Mouse (Mus musculus): ENCODE data around the gene Cadps. TPM values are rescaled to one million over a fixed set of nuclear protein-coding genes. Genes with fewer than 3 reads are reported as not detected.

The Cadps gene
- polyA plus RNA-seq, 1 experiment from 2014 or later, result 5.0 TPM

DNA sequence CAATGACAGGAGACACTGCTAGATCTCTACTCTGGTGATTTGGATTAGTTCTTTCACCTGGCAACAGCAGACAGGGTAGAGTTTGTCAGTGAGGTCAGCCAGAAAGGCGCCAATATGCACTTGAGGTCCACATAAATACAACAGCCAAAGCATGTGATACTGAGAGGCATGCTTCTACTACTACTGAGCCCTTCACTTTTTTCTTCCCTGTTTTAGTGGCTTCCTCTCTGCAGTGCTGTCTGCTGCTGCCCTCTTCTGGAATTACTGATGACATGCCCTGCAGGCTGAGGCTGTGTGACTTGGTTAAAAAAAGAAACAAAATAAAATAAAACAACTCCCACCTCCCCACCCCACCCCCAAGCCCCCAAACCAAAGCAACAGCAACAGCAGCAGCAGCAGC lies 291.8 kb downstream of the Cadps start:
- H3K9ac ChIP-seq (ENCODE audit: low read length), result no peak overlapping the region
- ATAC-seq (replicated peaks; ENCODE audit: low FRiP score, low TSS enrichment, low read depth), result peak; percentile 55; the same call in 1 of the 2 replicates
- no peak overlapping the region for H3K27ac ChIP-seq (ENCODE audit: low read depth)
- H3K27me3 ChIP-seq (replicated peaks; ENCODE audit: control insufficient read depth, insufficient read depth, low read length), result no peaks in the 10 kb centered on the region
- no peaks in the 10 kb centered on the region for H3K9me3 ChIP-seq (ENCODE audit: control insufficient read depth, low read length)
- H3K4me1 ChIP-seq (replicated peaks; ENCODE audit: control insufficient read depth, insufficient read depth, low read length), result no peaks in the 10 kb centered on the region
- WGBS, result 26% methylated on average over 1 of the region's 1 CpGs
- no peak overlapping the region for H3K4me2 ChIP-seq (ENCODE audit: low read length)
- H3K4me3 ChIP-seq (ENCODE audit: low read depth, low read length), result no peak overlapping the region
- DNase-seq (ENCODE audit: low spot score), result no peak
- no peaks in the 10 kb centered on the region for H3K36me3 ChIP-seq (ENCODE audit: control insufficient read depth, insufficient read depth, low read length)

DNA sequence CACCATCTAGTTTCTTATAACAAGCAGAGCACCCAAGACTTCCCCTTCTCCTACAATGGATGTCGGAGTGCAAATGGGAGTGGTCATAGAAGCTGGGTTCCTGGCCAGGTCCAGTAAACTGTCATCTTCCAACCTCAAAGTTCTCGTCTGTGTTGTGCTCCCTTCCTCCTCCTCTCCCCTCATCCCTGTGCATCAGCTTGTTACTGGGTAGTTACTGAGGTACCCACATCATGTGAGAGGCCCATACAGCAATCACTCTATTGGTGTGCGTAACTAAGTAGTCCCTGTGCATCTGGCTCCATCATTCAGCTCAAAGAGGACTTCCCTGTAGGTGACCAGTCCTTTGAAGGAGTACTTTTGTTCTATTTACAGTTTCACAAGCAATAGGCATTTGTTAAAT lies 292.3 kb downstream of the Cadps start:
- WGBS, result 72% methylated on average over 3 of the region's 3 CpGs
- no peak overlapping the region for H3K4me2 ChIP-seq (ENCODE audit: low read length)
- no peaks in the 10 kb centered on the region for H3K27me3 ChIP-seq (replicated peaks; ENCODE audit: control insufficient read depth, insufficient read depth, low read length)
- DNase-seq (ENCODE audit: low spot score) (no peak), ATAC-seq (replicated peaks; ENCODE audit: low FRiP score, low TSS enrichment, low read depth) (0 out of 2 replicates have a peak, but pooled peaks have one; percentile 12)
- H3K27ac ChIP-seq (ENCODE audit: low read depth), result no peak overlapping the region
- no peaks in the 10 kb centered on the region for H3K4me1 ChIP-seq (replicated peaks; ENCODE audit: control insufficient read depth, insufficient read depth, low read length)
- H3K36me3 ChIP-seq (ENCODE audit: control insufficient read depth, insufficient read depth, low read length), result no peaks in the 10 kb centered on the region
- H3K9me3 ChIP-seq (ENCODE audit: control insufficient read depth, low read length), result no peaks in the 10 kb centered on the region
- H3K4me3 ChIP-seq (ENCODE audit: low read depth, low read length), result no peak overlapping the region
- H3K9ac ChIP-seq (ENCODE audit: low read length), result no peak overlapping the region

DNA sequence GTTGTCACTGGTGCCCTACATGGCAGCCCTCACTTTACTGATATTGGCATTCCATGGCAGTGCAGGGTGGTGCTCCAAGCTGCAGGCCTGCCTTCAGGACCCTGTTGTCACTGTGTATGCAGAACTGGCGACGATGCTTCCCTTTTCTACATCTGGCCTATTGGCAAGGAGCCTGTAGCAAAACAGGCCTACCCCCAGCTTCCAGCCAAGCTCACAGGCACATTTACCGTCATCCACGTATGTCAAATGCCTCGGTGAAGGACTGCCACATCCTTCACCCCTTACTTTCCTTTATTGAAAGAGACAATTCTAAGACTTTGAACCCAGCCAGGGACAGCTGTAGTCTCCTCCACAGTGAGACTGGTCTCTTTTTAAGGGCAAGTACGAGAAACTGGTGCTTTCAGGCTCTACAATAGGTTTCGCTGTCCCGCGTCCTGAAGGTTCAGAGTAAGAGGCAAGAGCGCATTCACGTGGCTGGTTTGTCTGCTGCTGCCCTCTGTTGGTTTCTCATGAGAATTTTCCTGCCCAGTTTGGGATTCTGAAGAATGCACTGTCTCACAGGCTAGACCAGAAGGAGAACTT lies 292.8 kb downstream of the Cadps start:
- 15% methylated on average over 11 of the region's 11 CpGs for WGBS
- H3K27me3 ChIP-seq (replicated peaks; ENCODE audit: control insufficient read depth, insufficient read depth, low read length), result no peaks in the 10 kb centered on the region
- H3K4me1 ChIP-seq (replicated peaks; ENCODE audit: control insufficient read depth, insufficient read depth, low read length), result no peaks in the 10 kb centered on the region
- H3K27ac ChIP-seq (ENCODE audit: low read depth), result no peak overlapping the region
- DNase-seq (ENCODE audit: low spot score) (peak; percentile 75), ATAC-seq (replicated peaks; ENCODE audit: low FRiP score, low TSS enrichment, low read depth) (peak; percentile 47; the same call in 1 of the 2 replicates)
- H3K4me2 ChIP-seq (ENCODE audit: low read length), result no peak overlapping the region
- H3K9ac ChIP-seq (ENCODE audit: low read length), result no peak overlapping the region
- H3K4me3 ChIP-seq (ENCODE audit: low read depth, low read length), result no peak overlapping the region
- no peaks in the 10 kb centered on the region for H3K36me3 ChIP-seq (ENCODE audit: control insufficient read depth, insufficient read depth, low read length)
- H3K9me3 ChIP-seq (ENCODE audit: control insufficient read depth, low read length), result no peaks in the 10 kb centered on the region

- Histone ChIP-seq H3K4me2 (ENCODE audit: low read length) (no peak overlapping the region), H3K9ac (ENCODE audit: low read length) (no peak overlapping the region), H3K4me1 (replicated peaks; ENCODE audit: control insufficient read depth, insufficient read depth, low read length) (no peaks in the 10 kb centered on the region), H3K27me3 (replicated peaks; ENCODE audit: control insufficient read depth, insufficient read depth, low read length) (no peaks in the 10 kb centered on the region), H3K4me3 (ENCODE audit: low read depth, low read length) (no peak overlapping the region), H3K27ac (ENCODE audit: low read depth) (no peak overlapping the region), H3K36me3 (ENCODE audit: control insufficient read depth, insufficient read depth, low read length) (no peaks in the 10 kb centered on the region), H3K9me3 (ENCODE audit: control insufficient read depth, low read length) (no peaks in the 10 kb centered on the region)
- DNase-seq (ENCODE audit: low spot score), result no peak
- no peak for ATAC-seq (replicated peaks; ENCODE audit: low FRiP score, low TSS enrichment, low read depth)
- 72% methylated on average over 5 of the region's 5 CpGs for WGBS
Observed at GRCm38 (mm10) chr14:12527296-12527695, 295.6 kb downstream of the Cadps start.

GRCm38 (mm10) chr14:12507018-12507417 lies 315.9 kb downstream of the Cadps start:
- 84% methylated on average over 7 of the region's 7 CpGs for WGBS
- Histone ChIP-seq H3K27ac (ENCODE audit: low read depth) (no peak overlapping the region), H3K4me3 (ENCODE audit: low read depth, low read length) (no peak overlapping the region), H3K36me3 (ENCODE audit: control insufficient read depth, insufficient read depth, low read length) (no peaks in the 10 kb centered on the region), H3K4me1 (replicated peaks; ENCODE audit: control insufficient read depth, insufficient read depth, low read length) (no peaks in the 10 kb centered on the region), H3K4me2 (ENCODE audit: low read length) (no peak overlapping the region), H3K27me3 (replicated peaks; ENCODE audit: control insufficient read depth, insufficient read depth, low read length) (no peaks in the 10 kb centered on the region), H3K9me3 (ENCODE audit: control insufficient read depth, low read length) (no peaks in the 10 kb centered on the region), H3K9ac (ENCODE audit: low read length) (no peak overlapping the region)
- DNase-seq (ENCODE audit: low spot score) (no peak), ATAC-seq (replicated peaks; ENCODE audit: low FRiP score, low TSS enrichment, low read depth) (no peak)

DNA sequence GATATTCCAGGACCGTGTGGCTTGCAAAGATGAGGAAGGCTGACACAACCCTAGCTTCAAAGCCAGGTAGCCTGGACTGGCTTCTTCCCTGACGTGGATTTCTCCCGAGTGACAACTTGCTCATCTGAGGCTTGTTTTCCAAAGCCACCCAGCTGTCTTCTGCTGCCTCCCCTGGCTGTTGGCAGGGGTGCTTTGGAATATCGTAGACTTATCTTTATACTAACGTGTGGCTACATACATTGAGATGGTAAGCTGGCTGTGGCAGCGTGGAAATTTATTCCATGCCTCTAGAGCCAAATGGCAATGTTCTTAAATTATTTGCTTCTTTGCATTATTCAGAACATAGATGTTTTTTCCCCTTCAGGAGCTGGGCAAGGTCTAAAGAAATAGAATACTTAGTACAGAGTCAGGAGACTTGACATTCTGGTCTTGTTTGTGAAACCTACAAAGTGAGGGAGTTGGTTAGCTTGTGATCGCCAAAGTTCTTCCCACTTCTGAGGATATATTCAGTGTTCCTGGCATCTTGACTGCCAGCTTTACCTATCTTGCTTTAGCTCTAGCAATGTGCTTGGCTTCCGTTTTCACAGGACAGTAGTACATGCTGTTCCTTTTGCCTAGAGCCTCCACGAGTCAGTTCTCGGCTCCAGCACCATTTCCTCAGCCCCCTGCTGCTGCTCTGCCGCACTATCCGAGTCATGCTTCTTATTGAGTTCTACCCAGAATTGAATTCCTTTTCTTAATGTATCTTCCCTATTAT lies 318.5 kb downstream of the Cadps start:
- Histone ChIP-seq H3K36me3 (ENCODE audit: control insufficient read depth, insufficient read depth, low read length) (no peaks in the 10 kb centered on the region), H3K4me2 (ENCODE audit: low read length) (no peak overlapping the region), H3K4me1 (replicated peaks; ENCODE audit: control insufficient read depth, insufficient read depth, low read length) (no peaks in the 10 kb centered on the region), H3K27ac (ENCODE audit: low read depth) (no peak overlapping the region), H3K9ac (ENCODE audit: low read length) (no peak overlapping the region), H3K4me3 (ENCODE audit: low read depth, low read length) (no peak overlapping the region), H3K9me3 (ENCODE audit: control insufficient read depth, low read length) (no peaks in the 10 kb centered on the region), H3K27me3 (replicated peaks; ENCODE audit: control insufficient read depth, insufficient read depth, low read length) (no peaks in the 10 kb centered on the region)
- WGBS, result 81% methylated on average over 12 of the region's 12 CpGs
- DNase-seq (ENCODE audit: low spot score) (no peak), ATAC-seq (replicated peaks; ENCODE audit: low FRiP score, low TSS enrichment, low read depth) (no peak)

GRCm38 (mm10) chr14:12462206-12462605 lies 360.7 kb downstream of the Cadps start:
- Histone ChIP-seq H3K4me3 (ENCODE audit: low read depth, low read length) (no peak overlapping the region), H3K36me3 (ENCODE audit: control insufficient read depth, insufficient read depth, low read length) (no peaks in the 10 kb centered on the region), H3K4me2 (ENCODE audit: low read length) (no peak overlapping the region), H3K9me3 (ENCODE audit: control insufficient read depth, low read length) (no peaks in the 10 kb centered on the region), H3K9ac (ENCODE audit: low read length) (no peak overlapping the region), H3K27me3 (replicated peaks; ENCODE audit: control insufficient read depth, insufficient read depth, low read length) (no peaks in the 10 kb centered on the region), H3K27ac (ENCODE audit: low read depth) (no peak overlapping the region), H3K4me1 (replicated peaks; ENCODE audit: control insufficient read depth, insufficient read depth, low read length) (no peaks in the 10 kb centered on the region)
- DNase-seq (ENCODE audit: low spot score) (no peak), ATAC-seq (replicated peaks; ENCODE audit: low FRiP score, low TSS enrichment, low read depth) (no peak)
- WGBS, result 84% methylated on average over 4 of the region's 4 CpGs

GRCm38 (mm10) chr14:12459700-12460099 lies 363.2 kb downstream of the Cadps start:
- no peaks in the 10 kb centered on the region for H3K27me3 ChIP-seq (replicated peaks; ENCODE audit: control insufficient read depth, insufficient read depth, low read length)
- no peaks in the 10 kb centered on the region for H3K4me1 ChIP-seq (replicated peaks; ENCODE audit: control insufficient read depth, insufficient read depth, low read length)
- ATAC-seq (replicated peaks; ENCODE audit: low FRiP score, low TSS enrichment, low read depth) (no peak), DNase-seq (ENCODE audit: low spot score) (no peak)
- H3K4me3 ChIP-seq (ENCODE audit: low read depth, low read length), result no peak overlapping the region
- no peaks in the 10 kb centered on the region for H3K9me3 ChIP-seq (ENCODE audit: control insufficient read depth, low read length)
- no peaks in the 10 kb centered on the region for H3K36me3 ChIP-seq (ENCODE audit: control insufficient read depth, insufficient read depth, low read length)
- H3K4me2 ChIP-seq (ENCODE audit: low read length), result no peak overlapping the region
- 60% methylated on average over 7 of the region's 7 CpGs for WGBS
- no peak overlapping the region for H3K9ac ChIP-seq (ENCODE audit: low read length)
- H3K27ac ChIP-seq (ENCODE audit: low read depth), result no peak overlapping the region

Measured in intestine, embryonic 14.5 days (tissue).